Mouse (Mus musculus): Measurements from ENCODE around the gene Fam173b.

GRCm38 (mm10) chr15:31647225-31647624, 45.6 kb downstream of the Fam173b start:
- TF ChIP-seq CTCF (IDR thresholded peaks at IDR 0.05; ENCODE audit: low read depth, low read length) = no peak
- no peak for TF ChIP-seq POLR2AphosphoS5 (IDR thresholded peaks at IDR 0.05; ENCODE audit: insufficient replicate concordance, low read depth, low read length)

Measured in G1E (cell line).